Mouse (Mus musculus) hindbrain, embryonic 14.5 days (tissue): Measurements from ENCODE around the gene Ugt1a6b. TPM values are rescaled to one million over a fixed set of nuclear protein-coding genes. Genes with fewer than 3 reads are reported as not detected.
"Not testable (repeated sequence)": the region's sequence is repeated elsewhere in the genome, so short reads cannot be mapped to it uniquely, and the experiment has no call there.

ENCODE experiments used
- ATAC-seq: fragments of 200-750 bp; cut with Nextera tagmentation; 2 replicates; pipeline ENCODE4 v1.8.0; 2017; ENCODE audit warnings: moderate number of reproducible peaks, mild to moderate bottlenecking, moderate TSS enrichment, moderate library complexity; ENCODE audit not compliant: low FRiP score
- DNase-seq: peaks from one replicate; pipeline ENCODE4 v3.0.0-alpha.2; 2015; ENCODE audit warnings: low spot score
- H3K27ac ChIP-seq: fragments of 300-500 bp; sonication (generic); 2 replicates; pipeline ENCODE4 v1.5.1; 2014; ENCODE audit warnings: mild to moderate bottlenecking, moderate library complexity
- H3K27me3 ChIP-seq: fragments of 300-500 bp; sonication (generic); 2 replicates; pipeline ENCODE4 v1.6.1; 2014; ENCODE audit warnings: mild to moderate bottlenecking, low read length, mixed read lengths; ENCODE audit not compliant: control insufficient read depth, insufficient read depth
- H3K36me3 ChIP-seq: fragments of 300-500 bp; sonication (generic); replicated peaks from 2 replicates; pipeline ENCODE4 v1.6.1; 2014; ENCODE audit not compliant: control insufficient read depth, insufficient read depth
- H3K4me1 ChIP-seq: fragments of 300-500 bp; sonication (generic); replicated peaks from 2 replicates; pipeline ENCODE4 v1.6.1; 2014; ENCODE audit warnings: antibody characterized with exemption, low read length, mixed read lengths; ENCODE audit not compliant: control insufficient read depth, insufficient read depth
- H3K4me2 ChIP-seq: fragments of 300-500 bp; sonication (generic); replicated peaks from 2 replicates; pipeline ENCODE4 v1.6.1; 2014; ENCODE audit warnings: mild to moderate bottlenecking, moderate library complexity
- H3K4me3 ChIP-seq: fragments of 300-500 bp; sonication (generic); replicated peaks from 2 replicates; pipeline ENCODE4 v1.5.1; 2014; ENCODE audit warnings: mild to moderate bottlenecking, low read length
- H3K9ac ChIP-seq: fragments of 300-500 bp; sonication (generic); 2 replicates; pipeline ENCODE4 v1.6.1; 2014
- H3K9me3 ChIP-seq: fragments of 300-500 bp; sonication (generic); 2 replicates; pipeline ENCODE4 v1.6.1; 2016; ENCODE audit warnings: low read length; ENCODE audit not compliant: control insufficient read depth
- WGBS: fragments of 180-500 bp; shearing (Covaris S2); extraction: QIAGEN DNeasy Blood & Tissue Kit; methylation state at CpG from one replicate; pipeline ENCODE4 v1.1.7; 2014; 5-methylcytosine and 5-hydroxymethylcytosine counted together
- polyA plus RNA-seq: library from polyadenylated mRNA; unstranded; fragments of >200 nt; fragmentation: Nextera tagmentation; extraction: Ambion mirVana; gene quantifications from 2 replicates; pipeline ENCODE4 v1.2.1, GENCODE M21; 2014

Gene Ugt1a6b
- 1.7 and 3.8 TPM in 2 replicates for polyA plus RNA-seq

GRCm38 (mm10) chr1:88103019-88103418 is at the start of gene Ugt1a6b:
Gene Ugt1a6b, plus strand, starts transcription at chr1:88103252.
- not testable (repeated sequence) for H3K27ac ChIP-seq, H3K27me3 ChIP-seq, DNase-seq, H3K4me1 ChIP-seq, H3K9me3 ChIP-seq, ATAC-seq, H3K4me2 ChIP-seq, H3K9ac ChIP-seq, H3K4me3 ChIP-seq, H3K36me3 ChIP-seq
- 83% methylated on average over 2 of the region's 3 CpGs for WGBS

GRCm38 (mm10) chr1:88055088-88055487 is 48.0 kb upstream of the Ugt1a6b start, which contains the start of gene Ugt1a10:
Gene Ugt1a10, plus strand, starts transcription at chr1:88055388.
- no peak for ATAC-seq
- DNase-seq, result no peak
- Histone ChIP-seq H3K36me3 (no peaks in the 10 kb centered on the region), H3K9me3 (no peaks in the 10 kb centered on the region), H3K4me3 (no peak within 1 kb of the TSS), H3K4me2 (no peak within 1 kb of the TSS), H3K9ac (no peak within 1 kb of the TSS), H3K4me1 (no peaks in the 10 kb centered on the region), H3K27ac (no peak within 1 kb of the TSS), H3K27me3 (no peaks in the 10 kb centered on the region)
- WGBS, result 92% methylated on average over 1 of the region's 1 CpGs

- H3K9ac ChIP-seq, H3K4me2 ChIP-seq, H3K9me3 ChIP-seq, H3K27me3 ChIP-seq, H3K36me3 ChIP-seq, H3K4me3 ChIP-seq, H3K27ac ChIP-seq, ATAC-seq, H3K4me1 ChIP-seq, DNase-seq: not testable (repeated sequence)
- WGBS, result 73% methylated on average over 1 of the region's 2 CpGs
Observed at GRCm38 (mm10) chr1:88066472-88067102, 36.5 kb upstream of the Ugt1a6b start.

GRCm38 (mm10) chr1:88070495-88070894 is 32.6 kb upstream of the Ugt1a6b start, which contains the start of gene Ugt1a9:
Gene Ugt1a9, plus strand, starts transcription at chr1:88070800.
- WGBS, result 82% methylated on average over 2 of the region's 2 CpGs
- H3K36me3 ChIP-seq, result no peaks in the 10 kb centered on the region
- no peak for ATAC-seq

GRCm38 (mm10) chr1:88070902-88071301 is 32.1 kb upstream of the Ugt1a6b start:
- DNase-seq (no peak), ATAC-seq (no peak)
- Histone ChIP-seq H3K27ac (no peak overlapping the region), H3K4me1 (no peaks in the 10 kb centered on the region), H3K36me3 (no peaks in the 10 kb centered on the region), H3K9ac (no peak overlapping the region), H3K4me2 (no peak overlapping the region), H3K27me3 (no peaks in the 10 kb centered on the region), H3K4me3 (no peak overlapping the region), H3K9me3 (no peaks in the 10 kb centered on the region)
- WGBS, result 88% methylated on average over 4 of the region's 4 CpGs

More at GRCm38 (mm10) chr1:88070495-88070894, 32.6 kb upstream of the Ugt1a6b start, which contains the start of gene Ugt1a9:
- no peaks in the 10 kb centered on the region for H3K9me3 ChIP-seq
- no peak within 1 kb of the TSS for H3K4me2 ChIP-seq
- no peak within 1 kb of the TSS for H3K27ac ChIP-seq
- H3K4me1 ChIP-seq, result no peaks in the 10 kb centered on the region
- no peaks in the 10 kb centered on the region for H3K27me3 ChIP-seq
- H3K4me3 ChIP-seq, result no peak within 1 kb of the TSS
- no peak within 1 kb of the TSS for H3K9ac ChIP-seq
- no peak for DNase-seq

- H3K27ac ChIP-seq, result no peak overlapping the region
Observed at GRCm38 (mm10) chr1:88074471-88074870, 28.6 kb upstream of the Ugt1a6b start.

GRCm38 (mm10) chr1:88077128-88077527 is 25.9 kb upstream of the Ugt1a6b start:
- H3K4me1 ChIP-seq, result no peaks in the 10 kb centered on the region
- no peaks in the 10 kb centered on the region for H3K27me3 ChIP-seq
- DNase-seq (no peak), ATAC-seq (no peak)
- H3K36me3 ChIP-seq, result no peaks in the 10 kb centered on the region
- H3K4me2 ChIP-seq, result no peak overlapping the region
- no peak overlapping the region for H3K4me3 ChIP-seq
- H3K9ac ChIP-seq, result no peak overlapping the region
- WGBS, result 100% methylated on average over 1 of the region's 1 CpGs
- H3K27ac ChIP-seq, result no peak overlapping the region
- H3K9me3 ChIP-seq, result no peaks in the 10 kb centered on the region

More at GRCm38 (mm10) chr1:88074471-88074870, 28.6 kb upstream of the Ugt1a6b start:
- no peak overlapping the region for H3K9ac ChIP-seq
- no peaks in the 10 kb centered on the region for H3K4me1 ChIP-seq
- DNase-seq (no peak), ATAC-seq (no peak)
- no peak overlapping the region for H3K4me2 ChIP-seq
- H3K36me3 ChIP-seq, result no peaks in the 10 kb centered on the region
- H3K9me3 ChIP-seq, result no peaks in the 10 kb centered on the region
- no peaks in the 10 kb centered on the region for H3K27me3 ChIP-seq
- WGBS, result 93% methylated on average over 2 of the region's 2 CpGs
- H3K4me3 ChIP-seq, result no peak overlapping the region

GRCm38 (mm10) chr1:88081670-88082069 is 21.4 kb upstream of the Ugt1a6b start:
- H3K4me2 ChIP-seq, result no peak overlapping the region
- H3K4me3 ChIP-seq, result no peak overlapping the region
- WGBS, result 95% methylated on average over 1 of the region's 1 CpGs
- no peaks in the 10 kb centered on the region for H3K36me3 ChIP-seq
- H3K27ac ChIP-seq, result no peak overlapping the region
- H3K27me3 ChIP-seq, result no peaks in the 10 kb centered on the region
- ATAC-seq (no peak), DNase-seq (no peak)
- H3K9ac ChIP-seq, result no peak overlapping the region
- no peaks in the 10 kb centered on the region for H3K9me3 ChIP-seq
- no peaks in the 10 kb centered on the region for H3K4me1 ChIP-seq

GRCm38 (mm10) chr1:88086125-88086524 is 16.9 kb upstream of the Ugt1a6b start:
- Histone ChIP-seq H3K27me3 (no peaks in the 10 kb centered on the region), H3K4me2 (no peak overlapping the region), H3K9me3 (no peaks in the 10 kb centered on the region), H3K4me1 (no peaks in the 10 kb centered on the region), H3K4me3 (no peak overlapping the region), H3K27ac (no peak overlapping the region), H3K9ac (no peak overlapping the region), H3K36me3 (no peaks in the 10 kb centered on the region)
- 83% methylated on average over 1 of the region's 1 CpGs for WGBS
- ATAC-seq (no peak), DNase-seq (no peak)
